Mouse (Mus musculus) spleen, adult 2 months (tissue): ENCODE measurements at regions not wholly inside any gene's neighbourhood (a gene's known extent, or its start where the extent isn't known, plus 50 kb on each side); places are given as distances from the start of the nearest gene placed in this dataset.

Experiments
- CTCF ChIP-seq: fragments of 200-500 bp; IDR thresholded peaks from 2 replicates; pipeline ENCODE4 v1.5.1; 2011; ENCODE audit warnings: mild to moderate bottlenecking, inconsistent platforms; ENCODE audit not compliant: insufficient read depth, insufficient read length, insufficient replicate concordance; ENCODE audit errors: extremely low read depth
- POLR2A ChIP-seq: fragments of 200-500 bp; IDR thresholded peaks from 2 replicates; pipeline ENCODE4 v1.6.1; 2011; ENCODE audit warnings: low read depth, low read length, inconsistent platforms

DNA sequence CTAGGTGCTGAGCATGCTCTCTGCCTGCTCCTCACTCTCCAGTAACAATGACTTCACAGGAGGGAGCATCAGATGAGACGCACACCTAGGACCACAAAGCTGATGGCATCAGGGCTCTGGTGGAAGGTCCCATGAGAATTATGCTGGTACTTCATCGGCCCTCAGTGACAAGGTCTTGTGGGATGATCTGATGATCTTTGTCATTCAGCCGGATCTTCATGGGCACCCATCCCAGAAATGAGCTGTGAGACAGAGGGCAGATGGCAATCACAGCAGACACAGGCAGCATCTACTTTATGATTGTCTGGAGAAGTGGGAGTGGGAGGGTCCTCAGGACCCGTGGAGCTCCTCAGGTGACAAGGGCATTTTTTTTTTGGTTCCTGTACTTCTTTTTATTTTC, 114.7 kb upstream of the Ctnnb1 start:
- TF ChIP-seq POLR2A = no peak
- TF ChIP-seq CTCF = no peak
